Mouse (Mus musculus): ENCODE data around the gene Tmem254c. TPM values are rescaled to one million over a fixed set of nuclear protein-coding genes. Genes with fewer than 3 reads are reported as not detected.
"Not testable (repeated sequence)": the region's sequence is repeated elsewhere in the genome, so short reads cannot be mapped to it uniquely, and the experiment has no call there.

Tmem254c gene
- 4.2 TPM for polyA plus RNA-seq (2012; fragmentation: generic; extraction: Trizol)

GRCm38 (mm10) chr14:26067325-26067633 lies at the start of gene Tmem254c:
Gene Tmem254c (minus strand): TSS chr14:26067355.
- not testable (repeated sequence) for H3ac ChIP-seq (ENCODE audit: control insufficient read depth, insufficient read length); H3K27me3 ChIP-seq (ENCODE audit: control insufficient read depth, insufficient read depth, insufficient read length); H3K79me2 ChIP-seq (ENCODE audit: control insufficient read depth, insufficient read depth); H3K4me3 ChIP-seq; H3K36me3 ChIP-seq (ENCODE audit: control insufficient read depth, insufficient read depth); H3K4me2 ChIP-seq (ENCODE audit: low read depth)

DNA sequence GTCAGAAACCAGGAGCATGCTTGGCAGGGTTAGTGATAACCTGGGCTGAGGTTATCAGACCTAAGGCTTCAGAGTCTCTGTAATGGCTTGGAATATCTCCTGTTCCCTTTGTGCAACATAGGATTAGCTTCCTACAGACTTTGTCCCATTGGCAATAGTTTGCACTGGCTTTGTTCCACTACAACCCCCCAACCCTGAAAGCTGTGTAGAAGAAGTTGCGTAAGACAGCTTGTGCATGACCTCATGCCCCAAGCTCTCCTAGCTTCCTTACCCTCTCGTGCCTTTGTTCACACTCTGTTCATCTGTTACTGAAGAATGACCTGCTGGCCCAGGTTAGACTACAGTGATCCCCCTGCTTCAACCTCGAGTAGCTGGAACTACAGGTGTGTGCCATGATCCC lies 30.5 kb upstream of the Tmem254c start:
- H3K27me3 ChIP-seq (ENCODE audit: control insufficient read depth, insufficient read depth, insufficient read length); H3K4me2 ChIP-seq (ENCODE audit: low read depth); H3K36me3 ChIP-seq (ENCODE audit: control insufficient read depth, insufficient read depth); H3ac ChIP-seq (ENCODE audit: control insufficient read depth, insufficient read length); H3K4me3 ChIP-seq; H3K79me2 ChIP-seq (ENCODE audit: control insufficient read depth, insufficient read depth): not testable (repeated sequence)

DNA sequence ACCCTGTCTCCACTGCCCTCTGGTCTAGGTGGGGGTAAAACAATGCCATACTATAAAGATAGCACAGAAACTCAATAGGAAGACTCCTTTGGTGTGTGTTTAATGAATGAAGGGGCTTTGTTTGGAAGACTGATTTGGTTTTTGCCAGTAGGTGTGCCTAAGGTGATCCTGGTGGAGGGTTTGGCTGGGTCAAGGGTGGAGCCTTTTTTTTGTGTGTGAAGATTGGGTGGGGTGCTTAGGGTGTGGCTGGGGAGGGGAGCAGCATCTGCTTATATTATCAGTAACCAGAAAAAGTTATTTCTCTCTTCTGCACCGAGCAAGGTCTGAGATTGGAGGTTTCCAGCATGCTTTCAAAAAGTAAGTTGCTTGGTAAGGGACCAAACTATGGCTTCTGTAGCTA lies 14.8 kb upstream of the Tmem254c start, which contains the start of gene Cphx3:
Gene Cphx3 (plus strand): TSS at position 301 of the 400 bp plus-strand sequence.
- H3K4me2 ChIP-seq (ENCODE audit: low read depth); H3K4me3 ChIP-seq; H3ac ChIP-seq (ENCODE audit: control insufficient read depth, insufficient read length); H3K36me3 ChIP-seq (ENCODE audit: control insufficient read depth, insufficient read depth); H3K79me2 ChIP-seq (ENCODE audit: control insufficient read depth, insufficient read depth); H3K27me3 ChIP-seq (ENCODE audit: control insufficient read depth, insufficient read depth, insufficient read length): not testable (repeated sequence)

- H3ac ChIP-seq (ENCODE audit: control insufficient read depth, insufficient read length); H3K4me2 ChIP-seq (ENCODE audit: low read depth); H3K4me3 ChIP-seq: not testable (repeated sequence)
These were observed 14.1 kb upstream of the Tmem254c start, which contains the start of gene Cphx2 for GRCm38 (mm10) chr14:26081216-26081615. Gene Cphx2 (plus strand): TSS chr14:26081516.

DNA sequence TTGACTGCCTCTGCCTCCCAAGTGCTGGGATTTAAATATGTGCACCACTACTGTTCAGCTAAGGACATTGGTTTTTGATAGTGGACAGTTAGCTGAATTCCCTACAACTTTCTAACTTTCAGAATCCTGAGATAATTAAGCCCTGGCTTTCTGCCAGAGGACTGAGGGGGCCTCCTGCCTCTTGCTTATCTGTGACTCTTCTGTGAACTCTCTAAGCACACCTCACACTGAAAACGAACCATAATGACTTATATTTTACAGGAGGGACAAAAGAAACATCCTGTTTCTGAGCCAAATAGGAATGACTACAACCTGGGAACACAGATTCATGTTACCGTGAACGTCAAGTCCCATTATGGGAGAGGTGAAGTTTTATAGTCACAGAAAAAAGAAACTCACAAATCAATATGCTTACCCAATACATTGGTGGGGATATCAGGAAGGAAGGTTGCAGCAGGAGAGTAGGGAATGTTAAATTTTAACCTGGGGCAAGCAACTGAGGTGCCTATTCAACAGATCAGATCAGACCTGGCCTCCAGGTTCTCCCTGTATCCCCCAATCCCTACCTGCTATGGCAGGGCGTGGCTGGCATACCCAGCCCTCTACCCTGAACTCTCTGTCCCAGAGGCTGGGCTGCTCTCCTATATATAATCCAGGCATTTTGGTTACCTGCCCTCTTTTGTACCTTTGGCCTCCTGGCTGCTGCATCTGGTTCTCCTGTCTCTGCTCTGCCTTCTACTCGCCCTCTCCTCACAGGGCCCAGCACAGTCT lies 9.7 kb upstream of the Tmem254c start:
- not testable (repeated sequence) for H3K4me3 ChIP-seq; H3K79me2 ChIP-seq (ENCODE audit: control insufficient read depth, insufficient read depth); H3K27me3 ChIP-seq (ENCODE audit: control insufficient read depth, insufficient read depth, insufficient read length); H3K4me2 ChIP-seq (ENCODE audit: low read depth); H3K36me3 ChIP-seq (ENCODE audit: control insufficient read depth, insufficient read depth); H3ac ChIP-seq (ENCODE audit: control insufficient read depth, insufficient read length)

More at GRCm38 (mm10) chr14:26081216-26081615, 14.1 kb upstream of the Tmem254c start, which contains the start of gene Cphx2:
- not testable (repeated sequence) for H3K36me3 ChIP-seq (ENCODE audit: control insufficient read depth, insufficient read depth); H3K79me2 ChIP-seq (ENCODE audit: control insufficient read depth, insufficient read depth); H3K27me3 ChIP-seq (ENCODE audit: control insufficient read depth, insufficient read depth, insufficient read length)

DNA sequence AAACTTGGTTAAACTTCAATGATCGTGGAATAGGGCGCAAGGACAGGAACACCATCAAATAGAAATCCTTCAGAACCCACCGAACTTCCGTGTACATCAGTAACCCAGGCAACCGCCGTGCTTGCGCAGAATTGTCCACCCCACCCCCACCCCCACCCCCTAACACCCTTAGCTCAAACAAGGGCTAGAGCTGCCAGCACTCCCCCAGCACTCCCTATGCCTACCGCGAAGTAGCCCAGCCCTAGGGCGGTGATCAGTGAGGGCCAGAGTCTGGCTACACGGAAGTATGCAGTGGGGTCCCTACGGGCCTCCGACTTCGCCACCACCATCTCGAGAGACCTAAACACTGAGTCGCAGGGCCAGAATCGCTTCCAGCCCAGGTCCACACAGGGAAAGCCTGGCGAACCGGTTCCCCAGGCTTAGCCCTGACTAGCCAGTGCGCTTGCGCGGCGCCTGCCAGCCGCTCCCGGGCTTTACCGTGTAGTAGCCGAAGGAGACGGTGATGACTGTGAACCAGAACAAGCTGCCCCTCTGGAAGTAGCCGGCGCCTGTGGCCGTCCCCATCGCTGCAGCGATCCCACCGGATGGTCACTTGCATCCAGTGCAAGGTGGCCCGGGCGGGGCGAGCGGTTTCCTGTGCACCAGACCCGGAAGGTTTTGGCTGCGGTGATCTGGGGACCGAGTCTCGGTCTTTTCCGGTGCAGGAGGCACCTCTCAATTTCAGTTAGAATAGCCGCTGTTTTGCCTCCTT lies 406 bp downstream of the Tmem254c start:
- H3K27me3 ChIP-seq (ENCODE audit: control insufficient read depth, insufficient read depth, insufficient read length); H3K4me2 ChIP-seq (ENCODE audit: low read depth); H3ac ChIP-seq (ENCODE audit: control insufficient read depth, insufficient read length); H3K4me3 ChIP-seq; H3K36me3 ChIP-seq (ENCODE audit: control insufficient read depth, insufficient read depth); H3K79me2 ChIP-seq (ENCODE audit: control insufficient read depth, insufficient read depth): not testable (repeated sequence)

- H3K79me2 ChIP-seq (ENCODE audit: control insufficient read depth, insufficient read depth); H3K4me2 ChIP-seq (ENCODE audit: low read depth); H3K4me3 ChIP-seq; H3ac ChIP-seq (ENCODE audit: control insufficient read depth, insufficient read length); H3K36me3 ChIP-seq (ENCODE audit: control insufficient read depth, insufficient read depth); H3K27me3 ChIP-seq (ENCODE audit: control insufficient read depth, insufficient read depth, insufficient read length): not testable (repeated sequence)
These were observed 7.8 kb downstream of the Tmem254c start for GRCm38 (mm10) chr14:26059362-26059761.

DNA sequence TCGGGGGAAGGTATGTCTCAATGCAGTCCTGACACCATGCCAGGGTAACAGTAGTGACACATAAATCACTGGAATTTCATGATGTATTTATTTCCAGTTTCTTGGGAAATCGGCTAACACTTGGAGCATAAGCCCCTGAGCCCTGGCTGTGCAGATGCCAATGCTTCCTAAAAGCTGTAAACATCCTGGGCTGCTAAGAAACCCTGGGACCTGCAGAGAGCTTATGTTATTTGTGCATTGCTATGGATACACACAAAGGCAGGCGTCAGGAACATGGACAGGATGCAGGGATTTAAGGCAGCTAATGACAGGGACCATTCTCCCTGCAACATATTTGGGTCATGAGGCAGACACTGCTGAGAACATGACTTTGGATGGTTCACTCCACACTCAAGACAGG lies 9.0 kb downstream of the Tmem254c start:
- not testable (repeated sequence) for H3K79me2 ChIP-seq (ENCODE audit: control insufficient read depth, insufficient read depth); H3ac ChIP-seq (ENCODE audit: control insufficient read depth, insufficient read length); H3K36me3 ChIP-seq (ENCODE audit: control insufficient read depth, insufficient read depth); H3K27me3 ChIP-seq (ENCODE audit: control insufficient read depth, insufficient read depth, insufficient read length); H3K4me3 ChIP-seq; H3K4me2 ChIP-seq (ENCODE audit: low read depth)

- H3K79me2 ChIP-seq (ENCODE audit: control insufficient read depth, insufficient read depth); H3K4me3 ChIP-seq; H3K4me2 ChIP-seq (ENCODE audit: low read depth); H3K27me3 ChIP-seq (ENCODE audit: control insufficient read depth, insufficient read depth, insufficient read length); H3K36me3 ChIP-seq (ENCODE audit: control insufficient read depth, insufficient read depth); H3ac ChIP-seq (ENCODE audit: control insufficient read depth, insufficient read length): not testable (repeated sequence)
These were observed 18.4 kb downstream of the Tmem254c start for GRCm38 (mm10) chr14:26048767-26049166.

DNA sequence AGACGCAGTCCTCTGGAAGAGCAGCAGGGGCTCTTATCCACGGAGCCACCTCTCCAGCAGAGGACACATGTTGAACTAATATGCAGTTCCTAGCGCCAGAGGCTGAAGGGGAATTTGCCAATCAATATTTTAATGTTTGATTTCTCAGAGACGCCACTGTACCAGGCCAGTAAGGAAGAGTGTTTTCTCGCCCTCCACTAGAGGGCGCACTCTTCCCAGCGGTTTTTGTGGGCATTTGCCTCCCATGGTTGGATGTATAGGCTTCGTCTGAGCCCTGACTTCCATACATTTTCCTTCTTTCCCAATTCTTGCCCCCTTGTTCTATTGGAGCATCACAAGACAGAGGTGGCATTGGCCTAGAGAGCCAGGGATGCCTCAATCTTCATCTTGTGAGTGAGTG lies 20.1 kb downstream of the Tmem254c start:
- H3K4me3 ChIP-seq; H3K27me3 ChIP-seq (ENCODE audit: control insufficient read depth, insufficient read depth, insufficient read length); H3K4me2 ChIP-seq (ENCODE audit: low read depth); H3K79me2 ChIP-seq (ENCODE audit: control insufficient read depth, insufficient read depth); H3ac ChIP-seq (ENCODE audit: control insufficient read depth, insufficient read length); H3K36me3 ChIP-seq (ENCODE audit: control insufficient read depth, insufficient read depth): not testable (repeated sequence)

GRCm38 (mm10) chr14:26045007-26045406 lies 22.1 kb downstream of the Tmem254c start:
- not testable (repeated sequence) for H3K4me3 ChIP-seq; H3ac ChIP-seq (ENCODE audit: control insufficient read depth, insufficient read length); H3K4me2 ChIP-seq (ENCODE audit: low read depth); H3K27me3 ChIP-seq (ENCODE audit: control insufficient read depth, insufficient read depth, insufficient read length); H3K79me2 ChIP-seq (ENCODE audit: control insufficient read depth, insufficient read depth); H3K36me3 ChIP-seq (ENCODE audit: control insufficient read depth, insufficient read depth)

- not testable (repeated sequence) for H3K36me3 ChIP-seq (ENCODE audit: control insufficient read depth, insufficient read depth); H3ac ChIP-seq (ENCODE audit: control insufficient read depth, insufficient read length); H3K27me3 ChIP-seq (ENCODE audit: control insufficient read depth, insufficient read depth, insufficient read length); H3K79me2 ChIP-seq (ENCODE audit: control insufficient read depth, insufficient read depth); H3K4me3 ChIP-seq; H3K4me2 ChIP-seq (ENCODE audit: low read depth)
These were observed 24.5 kb downstream of the Tmem254c start, which contains the start of gene Gm9780 for GRCm38 (mm10) chr14:26042611-26043010. Gene Gm9780 (minus strand): TSS chr14:26042711.

GRCm38 (mm10) chr14:26035439-26035838 lies 31.7 kb downstream of the Tmem254c start:
- not testable (repeated sequence) for H3K4me2 ChIP-seq (ENCODE audit: low read depth); H3ac ChIP-seq (ENCODE audit: control insufficient read depth, insufficient read length); H3K36me3 ChIP-seq (ENCODE audit: control insufficient read depth, insufficient read depth); H3K4me3 ChIP-seq; H3K27me3 ChIP-seq (ENCODE audit: control insufficient read depth, insufficient read depth, insufficient read length); H3K79me2 ChIP-seq (ENCODE audit: control insufficient read depth, insufficient read depth)
